Mouse (Mus musculus) cerebral cortex, adult 2 months (tissue): ENCODE data around the gene Olfr767.

Experiments
- WGBS: fragments of 180-500 bp; shearing (Covaris S2); methylation state at CpG from one replicate; pipeline ENCODE4 v1.1.7; 2018; 5-methylcytosine and 5-hydroxymethylcytosine counted together

Gene Olfr767

DNA sequence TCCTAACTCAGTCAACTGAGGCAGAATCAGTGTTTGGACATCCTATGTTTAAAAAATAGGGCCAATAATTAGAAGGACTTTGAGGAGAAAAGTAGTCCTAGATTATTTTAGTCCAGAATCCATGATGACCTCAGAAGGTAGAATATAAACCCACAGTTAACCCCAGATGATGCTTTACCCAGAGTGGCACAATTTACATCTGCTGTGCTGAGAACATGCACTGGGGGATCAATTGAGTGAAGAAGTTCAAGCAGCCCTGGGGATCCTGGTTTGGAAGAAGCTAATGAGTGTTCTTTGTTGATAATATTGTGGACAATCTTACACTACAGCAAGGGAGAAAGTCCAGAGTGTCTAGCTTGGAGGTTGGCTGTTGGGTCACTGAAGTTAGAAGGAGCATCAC, at the start of gene Olfr767:
Olfr767 (minus strand) TSS at position 101 of the 400 bp plus-strand sequence.

DNA sequence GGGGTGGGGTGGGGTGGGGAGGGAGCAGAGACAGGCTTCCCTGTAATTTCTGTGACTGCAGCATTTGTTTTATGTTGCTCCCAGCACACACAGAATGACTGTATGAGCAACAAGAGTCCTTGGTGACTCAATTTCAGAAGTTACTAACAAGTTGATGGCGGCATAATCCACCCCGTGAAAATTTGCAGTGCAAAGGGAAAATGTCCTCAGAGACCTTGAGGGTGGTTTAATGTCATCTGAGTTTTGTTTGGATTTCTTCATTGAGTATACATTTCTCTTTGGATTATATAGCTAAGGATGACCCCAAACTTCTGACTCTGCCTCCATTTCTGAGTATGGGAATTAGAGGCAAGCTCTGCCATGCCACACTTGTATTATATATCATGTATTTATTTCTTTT, 35.1 kb upstream of the Olfr767 start, which contains the start of gene Olfr769:
Olfr769 (minus strand) TSS at position 101 of the 400 bp plus-strand sequence.
- 79% methylated on average over 2 of the region's 2 CpGs for WGBS

DNA sequence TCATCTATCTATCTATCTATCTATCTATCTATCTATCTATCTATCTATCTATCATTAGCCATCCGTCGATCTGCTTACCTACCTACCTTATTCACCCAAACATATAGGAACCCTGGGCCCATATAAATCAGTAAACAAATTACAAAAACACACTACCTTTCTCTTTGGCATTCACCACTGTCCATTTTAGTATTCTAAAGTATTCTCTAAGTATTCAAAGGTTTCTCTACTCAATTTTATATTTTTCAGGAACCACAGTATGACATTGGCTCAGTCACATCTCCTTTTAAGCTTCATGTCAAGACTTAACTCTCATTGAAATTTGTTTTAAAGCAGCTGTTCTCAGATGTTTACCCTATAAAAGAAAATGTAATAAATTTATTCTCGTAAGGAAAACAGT, 32.4 kb upstream of the Olfr767 start:
- 92% methylated on average over 3 of the region's 3 CpGs for WGBS

DNA sequence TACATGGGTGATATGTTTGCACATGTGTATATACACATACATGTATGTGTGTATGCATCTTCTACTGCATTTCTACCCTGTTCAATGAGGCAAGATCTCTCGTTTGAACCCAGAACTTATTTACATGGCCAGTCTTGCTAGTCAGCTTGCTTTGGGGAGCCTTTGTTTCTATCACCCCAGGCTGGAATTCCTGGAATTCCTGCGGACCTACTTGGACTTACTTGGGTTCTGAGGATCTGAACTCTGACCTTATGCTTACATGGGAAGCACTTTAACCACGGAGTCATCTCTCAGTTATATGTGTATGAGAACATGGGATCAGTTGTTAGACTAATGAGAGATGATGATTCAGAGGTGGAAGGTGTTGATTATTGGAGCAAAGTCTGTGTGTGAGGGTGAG, 18.5 kb upstream of the Olfr767 start:
- 45% methylated on average over 3 of the region's 3 CpGs for WGBS

DNA sequence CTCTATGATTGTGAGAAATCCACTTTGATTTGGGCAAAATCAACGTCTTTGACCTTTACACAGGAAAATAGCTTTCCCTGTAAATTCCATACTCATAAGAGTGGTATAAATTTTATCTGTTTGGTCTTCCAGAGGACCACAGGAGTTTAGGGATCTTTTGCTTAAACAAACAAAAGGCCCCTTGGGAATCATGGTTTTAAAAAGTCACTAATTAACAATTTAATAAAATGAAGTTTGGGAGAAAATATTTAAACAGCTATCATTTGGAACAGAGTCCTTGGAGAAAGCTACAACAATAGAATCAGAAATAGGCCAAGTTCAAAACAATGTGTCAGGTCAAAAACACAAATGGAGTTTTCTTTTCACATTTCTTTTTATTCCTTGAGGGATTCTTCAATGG, 16.6 kb upstream of the Olfr767 start, which contains the start of gene Olfr768:
Olfr768 (minus strand) TSS at position 101 of the 400 bp plus-strand sequence.
- 78% methylated on average over 1 of the region's 1 CpGs for WGBS

DNA sequence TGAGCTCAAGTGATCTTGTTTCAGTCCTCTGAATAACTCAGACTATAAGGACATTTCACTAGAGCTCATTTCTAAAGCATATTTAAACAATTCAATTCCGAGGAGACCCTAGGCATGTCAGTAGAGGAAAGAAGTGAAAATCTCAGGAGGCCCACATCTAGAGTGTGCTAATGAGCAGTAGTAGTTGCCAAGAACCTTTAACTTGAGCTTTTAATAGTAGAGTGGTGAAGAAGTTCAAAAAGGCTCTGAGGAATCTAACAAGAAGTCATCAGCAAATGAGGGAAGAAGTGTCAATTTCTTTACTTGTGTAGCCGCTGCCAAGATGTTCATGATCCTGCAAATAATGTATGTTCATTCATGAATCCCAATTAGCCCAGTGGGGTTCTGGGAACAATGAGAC, 13.8 kb downstream of the Olfr767 start, which contains the start of gene Olfr766-ps1:
Olfr766-ps1 (minus strand) TSS at position 101 of the 400 bp plus-strand sequence.
- WGBS: 50% methylated on average over 2 of the region's 2 CpGs

DNA sequence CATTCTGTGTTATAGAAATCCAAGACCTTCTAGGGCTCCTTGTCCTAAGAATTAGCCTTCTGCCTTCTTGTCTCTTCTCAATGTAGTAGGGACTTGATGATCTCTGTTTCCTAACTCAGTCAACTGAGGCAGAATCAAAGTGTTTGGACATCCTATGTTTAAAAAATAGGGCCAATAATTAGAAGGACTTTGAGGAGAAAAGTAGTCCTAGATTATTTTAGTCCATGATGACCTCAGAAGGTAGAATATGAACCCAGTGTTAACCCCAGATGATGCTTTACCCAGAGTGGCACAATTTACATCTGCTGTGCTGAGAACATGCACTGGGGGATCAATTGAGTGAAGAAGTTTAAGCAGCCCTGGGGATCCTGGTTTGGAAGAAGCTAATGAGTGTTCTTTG, 32.8 kb downstream of the Olfr767 start, which contains the start of gene Olfr765:
Olfr765 (minus strand) TSS at position 101 of the 400 bp plus-strand sequence.

DNA sequence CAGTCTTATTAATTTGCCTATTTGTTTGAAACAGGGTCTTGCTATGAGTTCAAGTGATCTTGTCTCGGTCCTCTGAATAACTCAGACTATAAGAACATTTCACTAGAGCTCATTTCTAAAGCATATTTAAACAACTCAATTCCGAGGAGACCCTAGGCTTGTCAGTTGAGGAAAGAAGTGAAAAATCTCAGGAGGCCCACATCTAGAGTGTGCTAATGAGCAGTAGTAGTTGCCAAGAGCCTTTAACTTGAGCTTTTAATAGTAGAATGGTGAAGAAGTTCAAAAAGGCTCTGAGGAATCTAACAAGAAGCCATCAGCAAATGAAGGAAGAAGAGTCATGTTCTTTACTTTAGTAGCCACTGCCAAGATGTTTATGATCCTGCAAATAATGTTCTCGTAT, 42.9 kb downstream of the Olfr767 start, which contains the start of gene Olfr764-ps1:
Olfr764-ps1 (minus strand) TSS at position 101 of the 400 bp plus-strand sequence.
- WGBS: 75% methylated on average over 3 of the region's 3 CpGs

DNA sequence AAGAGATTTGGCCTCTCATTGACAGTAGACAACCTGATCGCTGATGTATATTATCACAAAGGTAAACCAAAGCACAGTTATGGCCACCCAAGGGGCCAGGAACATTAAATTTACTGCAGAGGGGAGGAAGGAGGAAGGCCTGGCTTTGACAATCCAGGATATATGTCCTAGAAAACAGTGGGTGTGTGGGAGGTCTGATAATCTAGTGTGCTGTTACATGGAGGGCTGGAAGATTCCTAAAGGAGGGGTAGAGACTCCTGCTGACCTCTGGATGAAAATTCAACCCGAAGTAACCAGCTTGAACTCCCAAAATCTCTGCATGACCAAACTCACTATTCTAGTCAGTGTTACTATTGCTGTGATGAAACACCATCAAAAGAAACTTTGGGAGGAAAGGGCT, 54.4 kb downstream of the Olfr767 start:
- WGBS: 89% methylated on average over 2 of the region's 2 CpGs

DNA sequence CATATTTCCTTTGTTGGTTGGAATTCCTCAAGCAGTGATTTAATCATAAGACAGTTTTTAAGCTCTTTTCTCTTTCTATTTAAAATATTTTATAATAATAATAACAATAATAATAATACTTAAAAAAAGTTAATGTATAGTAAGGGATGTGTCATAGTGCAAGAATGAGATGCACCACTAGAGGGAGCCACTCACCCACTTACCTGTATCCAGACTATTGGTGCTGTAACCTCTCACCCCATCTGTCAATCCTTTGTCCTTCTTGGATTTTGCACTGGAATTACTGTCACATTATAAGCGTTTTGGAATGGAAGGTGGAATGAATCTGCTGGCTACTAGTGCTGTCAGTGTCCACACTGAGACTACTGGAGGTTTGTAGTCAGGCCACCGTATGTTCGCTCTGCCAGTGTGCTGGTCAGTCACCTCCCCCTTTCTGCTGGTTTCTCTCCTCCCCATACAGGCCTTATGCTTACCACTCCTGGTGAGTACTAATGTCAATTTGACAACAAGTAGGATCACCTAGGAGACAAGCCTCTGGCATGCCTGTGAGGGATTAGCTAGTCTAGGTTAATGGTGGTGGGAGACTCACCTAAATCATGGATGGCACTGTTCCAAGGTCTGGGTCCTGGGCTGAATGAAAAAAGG, 56.6 kb downstream of the Olfr767 start:
- WGBS: 62% methylated on average over 3 of the region's 3 CpGs
